Mouse (Mus musculus): ENCODE measurements around the gene Sdk2. TPM values are rescaled to one million over a fixed set of nuclear protein-coding genes. Genes with fewer than 3 reads are reported as not detected.

The Sdk2 gene
- total and polyA plus RNA-seq, 3 experiments, result 0.13 TPM; not detected in 2

GRCm38 (mm10) chr11:113811546-113812339, 255.1 kb downstream of the Sdk2 start:
- H3K36me3 ChIP-seq (ENCODE audit: control insufficient read depth in 1 of 2, insufficient read depth in 2 of 2, low read length in 2 of 2), result no peaks in the 10 kb centered on the region
- no peak for DNase-seq (ENCODE audit: low read depth, low spot score)
- no peak overlapping the region for H3K27ac ChIP-seq (ENCODE audit: control insufficient read depth, low read depth, low read length)
- H3K27me3 ChIP-seq (ENCODE audit: control insufficient read depth in 1 of 2, insufficient read depth in 2 of 2, low read length in 2 of 2), result no peaks in the 10 kb centered on the region
- no peak overlapping the region for H3K4me3 ChIP-seq (ENCODE audit: control insufficient read depth in 1 of 2, insufficient read depth in 1 of 2, low read depth in 2 of 2, low read length in 2 of 2)
- TF ChIP-seq SMC3 (IDR thresholded peaks at IDR 0.05; ENCODE audit: low read depth, low read length), result peak; percentile 16; the same call in 1 of the 2 replicates
- no peak for TF ChIP-seq ZNF384 (IDR thresholded peaks at IDR 0.05; ENCODE audit: low read depth, low read length)
- TF ChIP-seq CTCF (IDR thresholded peaks at IDR 0.05 in 2 of 3, conservative IDR thresholded peaks at IDR 0.05 in 1 of 3; ENCODE audit: control insufficient read depth in 1 of 3, insufficient read depth in 1 of 3, low read depth in 2 of 3, low read length in 3 of 3, poor library complexity in 1 of 3, severe bottlenecking in 1 of 3), result peak in 1 of 3 experiments; percentile 14; a peak in 1 of 6 replicates
- H3K9ac ChIP-seq (ENCODE audit: control insufficient read depth, low read depth, low read length, poor library complexity, severe bottlenecking), result no peak overlapping the region
- no peaks in the 10 kb centered on the region for H3K9me3 ChIP-seq (replicated peaks; ENCODE audit: insufficient read depth, low read length)
- H3K4me1 ChIP-seq (ENCODE audit: control insufficient read depth in 1 of 2, insufficient read depth in 2 of 2, low read length in 2 of 2), result peaks cover 0 to 7% of the 10 kb centered on the region in 2 experiments; a peak in 2 of 4 replicates
- H3K79me2 ChIP-seq (ENCODE audit: control insufficient read depth, insufficient read depth, low read length, poor library complexity), result no peaks in the 10 kb centered on the region

- DNase-seq (ENCODE audit: low read depth, low spot score), result peak; percentile 87
- H3K9me3 ChIP-seq (replicated peaks; ENCODE audit: insufficient read depth, low read length), result no peaks in the 10 kb centered on the region
- no peaks in the 10 kb centered on the region for H3K79me2 ChIP-seq (ENCODE audit: control insufficient read depth, insufficient read depth, low read length, poor library complexity)
- TF ChIP-seq SMC3 (IDR thresholded peaks at IDR 0.05; ENCODE audit: low read depth, low read length) (peak; percentile 100), ZMIZ1 (IDR thresholded peaks at IDR 0.05; ENCODE audit: low read depth, low read length) (no peak), GATA1 (IDR thresholded peaks at IDR 0.05; ENCODE audit: low read depth, low read length) (peak; percentile 26; the same call in 1 of the 2 replicates), TBP (IDR thresholded peaks at IDR 0.05; ENCODE audit: low read depth, low read length) (no peak), MAFK (IDR thresholded peaks at IDR 0.05; ENCODE audit: borderline replicate concordance, low read depth, low read length) (no peak), NRF1 (IDR thresholded peaks at IDR 0.05; ENCODE audit: insufficient read depth, low read depth, low read length, poor library complexity, severe bottlenecking) (peak; percentile 21; the same call in 1 of the 2 replicates), POLR2A (IDR thresholded peaks at IDR 0.05; ENCODE audit: control insufficient read depth in 1 of 2, insufficient read depth in 1 of 2, low read depth in 1 of 2, low read length in 2 of 2, poor library complexity in 1 of 2) (no peak), SIN3A (IDR thresholded peaks at IDR 0.05; ENCODE audit: low read length) (peak; percentile 86), TCF12 (IDR thresholded peaks at IDR 0.05; ENCODE audit: low read depth, low read length) (no peak), ZC3H11A (IDR thresholded peaks at IDR 0.05; ENCODE audit: low read depth, low read length) (peak; percentile 100), RCOR1 (IDR thresholded peaks at IDR 0.05; ENCODE audit: low read depth, low read length) (no peak; the same call in 1 of the 2 replicates), CHD1 (IDR thresholded peaks at IDR 0.05; ENCODE audit: low read depth, low read length) (no peak), MYB (IDR thresholded peaks at IDR 0.05; ENCODE audit: low read depth, low read length) (no peak), BHLHE40 (IDR thresholded peaks at IDR 0.05; ENCODE audit: borderline replicate concordance, low read depth, low read length) (no peak), JUND (IDR thresholded peaks at IDR 0.05; ENCODE audit: low read depth, low read length) (no peak), KAT2A (conservative IDR thresholded peaks at IDR 0.05; ENCODE audit: low read depth, low read length) (no peak), MAZ (IDR thresholded peaks at IDR 0.05; ENCODE audit: low read depth, low read length) (0 out of 2 replicates have a peak, but pooled peaks have one; percentile 51), GABPA (IDR thresholded peaks at IDR 0.05; ENCODE audit: low read depth, low read length) (no peak), E2F4 (IDR thresholded peaks at IDR 0.05; ENCODE audit: borderline replicate concordance, low read depth, low read length) (no peak), POLR2AphosphoS2 (IDR thresholded peaks at IDR 0.05; ENCODE audit: low read length) (no peak), ELF1 (IDR thresholded peaks at IDR 0.05; ENCODE audit: low read depth, low read length) (no peak), ETS1 (IDR thresholded peaks at IDR 0.05; ENCODE audit: low read depth, low read length) (no peak), HCFC1 (IDR thresholded peaks at IDR 0.05; ENCODE audit: low read depth, low read length) (no peak), UBTF (IDR thresholded peaks at IDR 0.05; ENCODE audit: borderline replicate concordance, insufficient read depth, low read depth, low read length) (no peak), ZNF384 (IDR thresholded peaks at IDR 0.05; ENCODE audit: low read depth, low read length) (peak; percentile 39; the same call in 1 of the 2 replicates), EP300 (IDR thresholded peaks at IDR 0.05; ENCODE audit: low read depth in 1 of 2, low read length in 2 of 2) (no peak)
Measured at GRCm38 (mm10) chr11:113810638-113811545, 256.0 kb downstream of the Sdk2 start.

More at GRCm38 (mm10) chr11:113810638-113811545, 256.0 kb downstream of the Sdk2 start:
- no peak overlapping the region for H3K9ac ChIP-seq (ENCODE audit: control insufficient read depth, low read depth, low read length, poor library complexity, severe bottlenecking)
- no peak overlapping the region for H3K4me3 ChIP-seq (ENCODE audit: control insufficient read depth in 1 of 2, insufficient read depth in 1 of 2, low read depth in 2 of 2, low read length in 2 of 2)
- H3K27me3 ChIP-seq (ENCODE audit: control insufficient read depth in 1 of 2, insufficient read depth in 2 of 2, low read length in 2 of 2), result no peaks in the 10 kb centered on the region
- peaks cover 2 to 13% of the 10 kb centered on the region in 2 experiments; a peak in 3 of 4 replicates for H3K4me1 ChIP-seq (ENCODE audit: control insufficient read depth in 1 of 2, insufficient read depth in 2 of 2, low read length in 2 of 2)
- no peak overlapping the region for H3K27ac ChIP-seq (ENCODE audit: control insufficient read depth, low read depth, low read length)
- H3K36me3 ChIP-seq (ENCODE audit: control insufficient read depth in 1 of 2, insufficient read depth in 2 of 2, low read length in 2 of 2), result peaks cover 0 to 5% of the 10 kb centered on the region in 2 experiments; a peak in 1 of 4 replicates
